Mouse (Mus musculus) intestine, embryonic 16.5 days (tissue): ENCODE results near the gene Lrrc8b. TPM values are rescaled to one million over a fixed set of nuclear protein-coding genes. Genes with fewer than 3 reads are reported as not detected.

ENCODE experiments used
- ATAC-seq: fragments of 200-750 bp; cut with Nextera tagmentation; 2 replicates; pipeline ENCODE4 v1.8.0; 2017; ENCODE audit warnings: moderate TSS enrichment, moderate library complexity
- H3K27ac ChIP-seq: fragments of 300-500 bp; sonication (generic); 2 replicates; pipeline ENCODE4 v1.5.1; 2014; ENCODE audit warnings: mild to moderate bottlenecking, low read length
- H3K27me3 ChIP-seq: fragments of 300-500 bp; sonication (generic); replicated peaks from 2 replicates; pipeline ENCODE4 v1.6.1; 2014; ENCODE audit warnings: low read length, control low read depth, mixed read lengths; ENCODE audit not compliant: control insufficient read depth, insufficient read depth
- H3K36me3 ChIP-seq: fragments of 300-500 bp; sonication (generic); 2 replicates; pipeline ENCODE4 v1.6.1; 2014; ENCODE audit warnings: low read length, control low read depth; ENCODE audit not compliant: control insufficient read depth, insufficient read depth
- H3K4me1 ChIP-seq: fragments of 300-500 bp; sonication (generic); 2 replicates; pipeline ENCODE4 v1.6.1; 2014; ENCODE audit warnings: low read length, control low read depth, mixed read lengths; ENCODE audit not compliant: control insufficient read depth, insufficient read depth
- H3K4me2 ChIP-seq: fragments of 300-500 bp; sonication (generic); 2 replicates; pipeline ENCODE4 v1.6.1; 2014; ENCODE audit warnings: low read depth, low read length, control low read depth
- H3K4me3 ChIP-seq: fragments of 300-500 bp; sonication (generic); 2 replicates; pipeline ENCODE4 v1.5.1; 2014; ENCODE audit warnings: mild to moderate bottlenecking, low read length
- H3K9ac ChIP-seq: fragments of 300-500 bp; sonication (generic); 2 replicates; pipeline ENCODE4 v1.6.1; 2014; ENCODE audit warnings: low read depth, low read length
- H3K9me3 ChIP-seq: fragments of 300-500 bp; sonication (generic); 2 replicates; pipeline ENCODE4 v1.6.1; 2016; ENCODE audit warnings: low read length, control low read depth; ENCODE audit not compliant: control insufficient read depth
- WGBS: fragments of 180-500 bp; shearing (Covaris S2); extraction: QIAGEN DNeasy Blood & Tissue Kit; methylation state at CpG from one replicate; pipeline ENCODE4 v1.1.7; 2014; 5-methylcytosine and 5-hydroxymethylcytosine counted together
- polyA plus RNA-seq: library from polyadenylated mRNA; unstranded; fragments of >200 nt; fragmentation: Nextera tagmentation; extraction: Ambion mirVana; gene quantifications from 2 replicates; pipeline ENCODE4 v1.2.1, GENCODE M21; 2015

Gene Lrrc8b
- polyA plus RNA-seq, 1 experiment from 2014 or later: 3.1 TPM

- Histone ChIP-seq H3K4me3 (peak within 1 kb of the TSS; percentile 72), H3K4me2 (peak within 1 kb of the TSS; percentile 96), H3K9me3 (no peaks in the 10 kb centered on the region), H3K27ac (peak within 1 kb of the TSS; percentile 72), H3K4me1 (no peaks in the 10 kb centered on the region; the same call in 1 of the 2 replicates), H3K27me3 (no peaks in the 10 kb centered on the region; the same call in 1 of the 2 replicates), H3K36me3 (0 out of 2 replicates have a peak, but pooled peaks cover 2% of the 10 kb centered on the region), H3K9ac (peak within 1 kb of the TSS; percentile 80)
- ATAC-seq: peak; percentile 97
- under 1% methylated on average over 88 of the region's 93 CpGs for WGBS
Observed at GRCm38 (mm10) chr5:105519096-105519975, 103.8 kb downstream of the Lrrc8b start, which contains the start of gene Lrrc8c. Gene Lrrc8c, plus strand, starts transcription at chr5:105519388.

GRCm38 (mm10) chr5:105519976-105520300 lies 104.4 kb downstream of the Lrrc8b start:
- Histone ChIP-seq H3K27ac (peak overlapping the region; percentile 72; the same call in 1 of the 2 replicates), H3K4me2 (peak overlapping the region; percentile 96), H3K9ac (peak overlapping the region; percentile 80), H3K36me3 (0 out of 2 replicates have a peak, but pooled peaks cover 4% of the 10 kb centered on the region), H3K9me3 (no peaks in the 10 kb centered on the region), H3K4me3 (peak overlapping the region; percentile 72), H3K4me1 (no peaks in the 10 kb centered on the region; the same call in 1 of the 2 replicates), H3K27me3 (no peaks in the 10 kb centered on the region; the same call in 1 of the 2 replicates)
- ATAC-seq: 0 out of 2 replicates have a peak, but pooled peaks have one; percentile 0
- 14% methylated on average over 5 of the region's 5 CpGs for WGBS

- no peaks in the 10 kb centered on the region; the same call in 1 of the 2 replicates for H3K27me3 ChIP-seq
- 56% methylated on average over 9 of the region's 9 CpGs for WGBS
- H3K27ac ChIP-seq: no peak overlapping the region
- H3K36me3 ChIP-seq: 0 out of 2 replicates have a peak, but pooled peaks cover 4% of the 10 kb centered on the region
- peak overlapping the region; percentile 96 for H3K4me2 ChIP-seq
- no peaks in the 10 kb centered on the region for H3K9me3 ChIP-seq
- no peak for ATAC-seq
- peak overlapping the region; percentile 72 for H3K4me3 ChIP-seq
- no peaks in the 10 kb centered on the region; the same call in 1 of the 2 replicates for H3K4me1 ChIP-seq
- H3K9ac ChIP-seq: peak overlapping the region; percentile 80
Observed at GRCm38 (mm10) chr5:105520442-105520965, 104.9 kb downstream of the Lrrc8b start.

GRCm38 (mm10) chr5:105523452-105523851 lies 107.9 kb downstream of the Lrrc8b start:
- Histone ChIP-seq H3K4me2 (no peak overlapping the region), H3K9me3 (no peaks in the 10 kb centered on the region), H3K4me3 (no peak overlapping the region), H3K27me3 (no peaks in the 10 kb centered on the region), H3K36me3 (0 out of 2 replicates have a peak, but pooled peaks cover 4% of the 10 kb centered on the region), H3K9ac (no peak overlapping the region), H3K27ac (no peak overlapping the region), H3K4me1 (no peaks in the 10 kb centered on the region)
- ATAC-seq: no peak
- 53% methylated on average over 3 of the region's 3 CpGs for WGBS

GRCm38 (mm10) chr5:105525004-105525403 lies 109.4 kb downstream of the Lrrc8b start:
- Histone ChIP-seq H3K9me3 (no peaks in the 10 kb centered on the region), H3K27ac (no peak overlapping the region)
- WGBS: 91% methylated on average over 12 of the region's 12 CpGs

GRCm38 (mm10) chr5:105526107-105526645 lies 110.6 kb downstream of the Lrrc8b start:
- Histone ChIP-seq H3K9me3 (no peaks in the 10 kb centered on the region), H3K27me3 (no peaks in the 10 kb centered on the region), H3K9ac (no peak overlapping the region), H3K36me3 (0 out of 2 replicates have a peak, but pooled peaks cover 4% of the 10 kb centered on the region), H3K4me2 (no peak overlapping the region), H3K27ac (no peak overlapping the region), H3K4me1 (no peaks in the 10 kb centered on the region), H3K4me3 (no peak overlapping the region)
- WGBS: 93% methylated on average over 4 of the region's 4 CpGs
- ATAC-seq: no peak

More at GRCm38 (mm10) chr5:105525004-105525403, 109.4 kb downstream of the Lrrc8b start:
- no peak for ATAC-seq
- Histone ChIP-seq H3K4me3 (no peak overlapping the region), H3K36me3 (0 out of 2 replicates have a peak, but pooled peaks cover 4% of the 10 kb centered on the region), H3K4me2 (no peak overlapping the region), H3K4me1 (no peaks in the 10 kb centered on the region), H3K27me3 (no peaks in the 10 kb centered on the region), H3K9ac (no peak overlapping the region)

- H3K4me3 ChIP-seq: no peak overlapping the region
- ATAC-seq: no peak
- H3K27me3 ChIP-seq: no peaks in the 10 kb centered on the region
- 82% methylated on average over 9 of the region's 9 CpGs for WGBS
- no peak overlapping the region for H3K4me2 ChIP-seq
- no peaks in the 10 kb centered on the region for H3K4me1 ChIP-seq
- H3K9me3 ChIP-seq: no peaks in the 10 kb centered on the region
- 0 out of 2 replicates have a peak, but pooled peaks cover 4% of the 10 kb centered on the region for H3K36me3 ChIP-seq
- H3K9ac ChIP-seq: no peak overlapping the region
- no peak overlapping the region for H3K27ac ChIP-seq
Observed at GRCm38 (mm10) chr5:105526766-105527165, 111.2 kb downstream of the Lrrc8b start.

GRCm38 (mm10) chr5:105527477-105528331 lies 112.1 kb downstream of the Lrrc8b start:
- H3K4me3 ChIP-seq: no peak overlapping the region
- ATAC-seq: peak; percentile 78
- H3K9me3 ChIP-seq: no peaks in the 10 kb centered on the region
- H3K27me3 ChIP-seq: no peaks in the 10 kb centered on the region
- 0 out of 2 replicates have a peak, but pooled peaks cover 4% of the 10 kb centered on the region for H3K36me3 ChIP-seq
- H3K4me2 ChIP-seq: no peak overlapping the region
- WGBS: 62% methylated on average over 23 of the region's 23 CpGs
- H3K9ac ChIP-seq: no peak overlapping the region
- no peaks in the 10 kb centered on the region for H3K4me1 ChIP-seq
- H3K27ac ChIP-seq: no peak overlapping the region
